Mouse (Mus musculus) limb, embryonic 11.5 days (tissue): ENCODE results near the gene 4933406M09Rik. TPM values are rescaled to one million over a fixed set of nuclear protein-coding genes. Genes with fewer than 3 reads are reported as not detected.
A peak's percentile ranks its signal among the peaks of the same experiment; 100 is the strongest.

Experiments used
- ATAC-seq: fragments of 200-750 bp; cut with Nextera tagmentation; 2 replicates; pipeline ENCODE4 v1.8.0; 2017; ENCODE audit warnings: low read depth; ENCODE audit not compliant: insufficient number of reproducible peaks, low FRiP score, low TSS enrichment
- DNase-seq: peaks from one replicate; pipeline ENCODE4 v3.0.0-alpha.2; 2015; ENCODE audit warnings: low spot score
- H3K27ac ChIP-seq: fragments of 300-500 bp; sonication (generic); replicated peaks from 2 replicates; pipeline ENCODE4 v1.5.1; 2014; ENCODE audit warnings: low read depth, mild to moderate bottlenecking, low read length
- H3K27me3 ChIP-seq: fragments of 300-500 bp; sonication (generic); 2 replicates; pipeline ENCODE4 v1.6.1; 2014; ENCODE audit warnings: mild to moderate bottlenecking, low read length, mixed read lengths; ENCODE audit not compliant: control insufficient read depth, insufficient read depth
- H3K36me3 ChIP-seq: fragments of 300-500 bp; sonication (generic); 2 replicates; pipeline ENCODE4 v1.6.1; 2014; ENCODE audit warnings: mild to moderate bottlenecking, low read length, moderate library complexity, mixed read lengths; ENCODE audit not compliant: control insufficient read depth, insufficient read depth
- H3K4me1 ChIP-seq: fragments of 300-500 bp; sonication (generic); 2 replicates; pipeline ENCODE4 v1.6.1; 2014; ENCODE audit warnings: low read length, mixed read lengths; ENCODE audit not compliant: control insufficient read depth, insufficient read depth
- H3K4me2 ChIP-seq: fragments of 300-500 bp; sonication (generic); 2 replicates; pipeline ENCODE4 v1.6.1; 2014; ENCODE audit warnings: low read depth, mild to moderate bottlenecking, moderate library complexity; ENCODE audit not compliant: severe bottlenecking
- H3K4me3 ChIP-seq: fragments of 300-500 bp; sonication (generic); 2 replicates; pipeline ENCODE4 v1.5.1; 2014; ENCODE audit warnings: low read depth, low read length
- H3K9ac ChIP-seq: fragments of 300-500 bp; sonication (generic); 2 replicates; pipeline ENCODE4 v1.6.1; 2014; ENCODE audit warnings: mild to moderate bottlenecking, low read length
- H3K9me3 ChIP-seq: fragments of 300-500 bp; sonication (generic); 2 replicates; pipeline ENCODE4 v1.6.1; 2016; ENCODE audit warnings: low read length; ENCODE audit not compliant: control insufficient read depth
- WGBS: fragments of 180-500 bp; shearing (Covaris S2); extraction: QIAGEN DNeasy Blood & Tissue Kit; methylation state at CpG from one replicate; pipeline ENCODE4 v1.1.7; 2014; 5-methylcytosine and 5-hydroxymethylcytosine counted together
- polyA plus RNA-seq: library from polyadenylated mRNA; unstranded; fragments of >200 nt; fragmentation: Nextera tagmentation; extraction: Ambion mirVana; gene quantifications from 2 replicates; pipeline ENCODE4 v1.2.1, GENCODE M21; 2014

Gene 4933406M09Rik
- polyA plus RNA-seq, 1 experiment from 2014 or later: not detected

DNA sequence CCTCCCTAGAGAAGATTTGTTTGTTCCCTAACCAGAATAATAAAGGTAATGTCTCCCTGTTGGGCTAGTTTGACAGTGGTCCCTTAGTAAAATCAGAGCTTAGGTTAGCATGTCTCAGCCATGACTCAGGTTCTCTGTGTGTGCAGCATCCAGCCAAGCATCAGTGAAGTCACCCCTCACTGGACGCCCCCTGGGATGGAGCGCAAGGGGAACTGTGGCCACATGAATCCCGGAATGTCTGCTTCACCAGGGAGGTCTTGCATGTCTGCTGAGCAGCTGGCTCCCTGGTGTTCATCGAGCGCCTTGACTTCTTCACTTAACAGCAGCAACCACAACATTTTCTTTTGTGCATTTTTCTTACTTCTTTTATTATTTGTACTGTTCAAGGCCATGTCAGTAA is 8.1 kb downstream of the 4933406M09Rik start:
- Histone ChIP-seq H3K9me3 (no peaks in the 10 kb centered on the region), H3K4me3 (no peak overlapping the region), H3K36me3 (no peaks in the 10 kb centered on the region), H3K27me3 (no peaks in the 10 kb centered on the region), H3K9ac (no peak overlapping the region), H3K4me2 (no peak overlapping the region), H3K4me1 (no peaks in the 10 kb centered on the region), H3K27ac (no peak overlapping the region)
- no peak for DNase-seq
- no peak for ATAC-seq
- 64% methylated on average over 5 of the region's 5 CpGs for WGBS

DNA sequence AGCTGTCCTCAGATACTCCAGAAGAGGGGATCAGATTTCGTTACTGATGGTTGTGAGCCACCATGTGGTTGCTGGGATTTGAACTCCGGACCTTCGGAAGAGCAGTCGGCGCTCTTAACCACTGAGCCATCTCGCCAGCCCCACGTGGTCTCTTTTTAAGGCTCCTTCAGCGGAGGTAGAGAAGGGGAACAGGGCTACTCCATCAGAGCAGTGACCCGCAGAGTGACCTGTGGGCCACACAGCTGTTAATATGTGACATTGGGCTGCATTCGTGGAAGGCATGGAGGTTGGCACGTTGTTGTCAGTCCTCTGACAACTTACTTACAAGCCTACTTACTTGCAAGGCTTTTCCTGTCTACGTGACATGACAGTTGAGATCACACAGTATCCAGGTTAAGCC is 12.5 kb downstream of the 4933406M09Rik start:
- no peak overlapping the region for H3K9ac ChIP-seq
- no peak overlapping the region for H3K4me2 ChIP-seq
- H3K4me1 ChIP-seq: no peaks in the 10 kb centered on the region
- DNase-seq: no peak
- no peaks in the 10 kb centered on the region for H3K27me3 ChIP-seq
- H3K27ac ChIP-seq: no peak overlapping the region
- WGBS: 93% methylated on average over 12 of the region's 12 CpGs
- no peaks in the 10 kb centered on the region for H3K36me3 ChIP-seq
- no peak overlapping the region for H3K4me3 ChIP-seq
- H3K9me3 ChIP-seq: no peaks in the 10 kb centered on the region
- no peak for ATAC-seq

GRCm38 (mm10) chr1:134399735-134400134 is 14.0 kb downstream of the 4933406M09Rik start:
- Histone ChIP-seq H3K27me3 (no peaks in the 10 kb centered on the region), H3K9ac (no peak overlapping the region), H3K9me3 (no peaks in the 10 kb centered on the region), H3K4me3 (no peak overlapping the region), H3K4me1 (no peaks in the 10 kb centered on the region), H3K36me3 (no peaks in the 10 kb centered on the region), H3K4me2 (no peak overlapping the region), H3K27ac (no peak overlapping the region)
- ATAC-seq (no peak), DNase-seq (no peak)
- WGBS: 73% methylated on average over 5 of the region's 5 CpGs

DNA sequence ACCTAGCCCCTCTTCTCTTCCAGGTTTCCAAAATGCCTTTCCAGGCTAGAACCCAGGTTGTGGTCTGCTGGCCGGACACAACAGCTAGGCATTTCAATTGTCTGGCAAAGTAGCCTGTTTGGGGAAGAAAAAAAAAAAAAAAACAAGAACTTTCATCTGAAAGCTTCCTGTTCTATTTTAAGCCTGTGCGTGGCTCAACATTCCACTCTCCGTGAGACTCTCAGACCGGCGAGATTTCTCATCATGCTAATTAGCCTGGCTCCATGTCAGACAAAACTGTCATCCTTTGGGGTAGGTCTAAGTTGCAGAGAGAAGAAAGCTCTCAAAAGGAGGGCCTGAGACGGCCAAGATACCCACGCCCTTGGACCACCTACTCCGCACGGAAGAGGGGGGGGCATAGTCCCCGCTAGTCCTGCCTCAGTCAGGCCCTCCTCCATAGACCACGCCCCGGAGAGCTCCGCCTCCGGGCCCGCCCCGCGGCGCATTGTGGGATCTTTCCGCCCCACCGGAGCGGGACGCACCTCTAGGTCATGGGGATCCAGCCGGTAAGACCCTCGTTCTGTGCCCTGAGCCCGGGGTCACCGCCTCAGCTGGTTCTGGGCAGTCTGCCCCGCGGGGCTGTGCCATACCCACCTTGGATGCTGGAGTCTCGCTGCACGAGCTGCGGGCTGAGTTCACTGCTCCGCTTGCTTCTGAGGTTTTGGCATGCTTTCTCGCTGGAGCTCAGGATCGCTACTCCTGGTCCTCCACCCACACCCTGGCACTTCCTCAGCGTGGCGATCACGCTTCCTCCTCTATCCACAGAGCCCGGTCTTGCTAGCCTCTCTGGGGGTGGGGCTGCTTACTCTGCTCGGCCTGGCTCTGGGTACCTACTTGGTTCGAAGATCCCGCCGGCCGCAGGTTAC is 20.0 kb downstream of the 4933406M09Rik start, which contains the start of gene Cyb5r1:
TSS of gene Cyb5r1 (plus strand) at position 51 of the 905 bp plus-strand sequence.
- H3K4me2 ChIP-seq: peak within 1 kb of the TSS; percentile 84
- H3K27me3 ChIP-seq: no peaks in the 10 kb centered on the region
- H3K9me3 ChIP-seq: no peaks in the 10 kb centered on the region
- DNase-seq (peak; percentile 91), ATAC-seq (peak; percentile 97)
- peak within 1 kb of the TSS; percentile 81 for H3K4me3 ChIP-seq
- H3K4me1 ChIP-seq: 0 out of 2 replicates have a peak, but pooled peaks cover 7% of the 10 kb centered on the region
- 0 out of 2 replicates have a peak within 1 kb of the TSS, but pooled peaks have one; percentile 51 for H3K27ac ChIP-seq
- H3K36me3 ChIP-seq: peaks cover 4% of the 10 kb centered on the region; the same call in 1 of the 2 replicates
- H3K9ac ChIP-seq: peak within 1 kb of the TSS; percentile 78
- WGBS: under 1% methylated on average over 43 of the region's 43 CpGs

DNA sequence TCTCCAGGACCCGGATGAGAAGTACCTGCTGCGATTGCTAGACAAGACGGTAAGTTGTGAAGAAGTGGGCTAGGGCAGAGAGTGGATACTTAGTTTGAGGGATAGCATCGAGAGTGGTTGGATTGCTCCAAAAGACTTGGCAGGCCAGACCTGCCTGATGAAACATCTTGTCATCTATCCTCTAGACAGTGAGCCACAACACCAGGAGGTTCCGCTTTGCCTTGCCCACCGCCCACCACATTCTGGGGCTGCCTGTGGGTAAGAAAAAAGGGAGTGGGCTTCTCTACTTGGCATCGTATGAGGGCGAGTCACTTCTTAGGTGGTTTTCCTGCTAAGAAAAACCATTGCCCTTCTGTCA is 20.7 kb downstream of the 4933406M09Rik start:
- ATAC-seq: peak; percentile 18; the same call in 1 of the 2 replicates
- no peak overlapping the region for H3K27ac ChIP-seq

DNA sequence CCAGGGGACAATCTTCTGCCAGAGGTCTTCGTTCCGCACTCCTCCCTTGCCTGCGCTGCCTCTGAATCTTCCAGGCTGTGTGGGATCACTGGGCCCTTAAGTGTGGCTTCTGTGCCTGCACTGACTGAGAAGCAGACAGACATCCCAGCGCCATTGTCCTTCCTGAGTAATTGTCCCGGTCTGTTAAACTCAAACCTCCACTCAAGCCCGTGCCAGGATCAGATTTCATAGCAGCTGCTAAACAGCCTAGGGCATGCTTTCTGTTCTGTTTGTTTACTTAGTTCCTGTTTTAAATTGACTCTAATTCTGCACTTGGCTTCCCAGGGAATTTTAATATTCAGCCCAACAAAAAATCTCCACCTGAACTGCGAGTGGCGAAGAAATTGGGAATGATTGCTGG is 22.3 kb downstream of the 4933406M09Rik start:
- Histone ChIP-seq H3K4me2 (no peak overlapping the region), H3K9me3 (no peaks in the 10 kb centered on the region), H3K4me1 (0 out of 2 replicates have a peak, but pooled peaks cover 7% of the 10 kb centered on the region), H3K27me3 (no peaks in the 10 kb centered on the region), H3K36me3 (peaks cover 6% of the 10 kb centered on the region; the same call in 1 of the 2 replicates), H3K27ac (no peak overlapping the region), H3K4me3 (no peak overlapping the region), H3K9ac (no peak overlapping the region)
- no peak for DNase-seq
- 74% methylated on average over 8 of the region's 8 CpGs for WGBS
- ATAC-seq: no peak

More for the DNA sequence above, 20.7 kb downstream of the 4933406M09Rik start:
- 36% methylated on average over 8 of the region's 8 CpGs for WGBS
- no peaks in the 10 kb centered on the region for H3K27me3 ChIP-seq
- peaks cover 4% of the 10 kb centered on the region; the same call in 1 of the 2 replicates for H3K36me3 ChIP-seq
- peak overlapping the region; percentile 78 for H3K9ac ChIP-seq
- no peak for DNase-seq
- H3K4me2 ChIP-seq: peak overlapping the region; percentile 84
- H3K4me3 ChIP-seq: peak overlapping the region; percentile 81
- H3K9me3 ChIP-seq: no peaks in the 10 kb centered on the region
- 0 out of 2 replicates have a peak, but pooled peaks cover 7% of the 10 kb centered on the region for H3K4me1 ChIP-seq

DNA sequence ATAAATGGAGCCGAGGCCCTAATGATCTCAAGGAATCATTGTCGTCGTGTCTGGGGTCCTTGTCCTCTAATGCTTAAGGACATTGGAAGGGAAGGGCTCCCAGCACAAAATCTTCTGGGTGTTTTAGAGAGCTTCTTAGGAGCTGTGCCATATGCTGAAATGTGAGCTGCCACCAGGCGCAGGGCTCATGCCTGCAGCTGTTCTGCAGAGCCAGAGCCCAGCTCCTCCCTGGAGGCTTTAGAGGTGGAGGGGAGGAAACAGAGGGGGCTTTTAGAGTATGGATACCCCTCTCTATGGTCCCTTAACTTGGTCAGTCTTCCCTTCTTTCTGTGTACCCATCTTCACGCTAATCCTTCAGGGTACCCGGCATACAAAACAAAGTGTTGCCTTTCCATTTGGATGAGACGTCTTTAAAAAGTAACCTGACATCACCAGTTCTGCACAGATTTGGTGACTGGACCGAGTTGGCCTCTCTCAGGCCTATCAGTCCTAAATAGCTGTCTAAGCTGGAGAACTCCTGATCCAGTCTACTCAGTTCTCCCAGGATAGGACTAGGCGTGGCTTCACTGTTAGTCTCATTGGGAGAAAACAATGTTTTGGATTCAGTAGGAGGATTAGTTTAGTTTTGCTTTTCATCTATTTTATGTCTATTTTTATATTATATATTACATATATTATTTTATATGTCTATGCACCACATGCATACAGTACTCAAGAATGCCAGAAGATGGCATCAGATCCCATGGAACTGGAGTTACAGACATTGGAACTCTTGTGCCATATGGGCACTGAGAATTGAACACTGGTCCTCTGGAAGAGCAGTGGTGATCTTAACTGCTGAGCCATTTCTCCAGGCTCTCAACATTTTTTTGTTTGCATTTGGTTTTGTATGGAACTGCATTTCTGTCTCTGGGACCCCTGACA is 26.2 kb downstream of the 4933406M09Rik start:
- Histone ChIP-seq H3K4me3 (no peak overlapping the region), H3K27ac (no peak overlapping the region), H3K4me1 (peaks cover 9% of the 10 kb centered on the region; the same call in 1 of the 2 replicates), H3K9ac (no peak overlapping the region), H3K9me3 (no peaks in the 10 kb centered on the region), H3K27me3 (no peaks in the 10 kb centered on the region), H3K36me3 (peaks cover 6% of the 10 kb centered on the region; the same call in 1 of the 2 replicates), H3K4me2 (no peak overlapping the region)
- WGBS: 88% methylated on average over 9 of the region's 9 CpGs
- DNase-seq: no peak
- no peak for ATAC-seq

DNA sequence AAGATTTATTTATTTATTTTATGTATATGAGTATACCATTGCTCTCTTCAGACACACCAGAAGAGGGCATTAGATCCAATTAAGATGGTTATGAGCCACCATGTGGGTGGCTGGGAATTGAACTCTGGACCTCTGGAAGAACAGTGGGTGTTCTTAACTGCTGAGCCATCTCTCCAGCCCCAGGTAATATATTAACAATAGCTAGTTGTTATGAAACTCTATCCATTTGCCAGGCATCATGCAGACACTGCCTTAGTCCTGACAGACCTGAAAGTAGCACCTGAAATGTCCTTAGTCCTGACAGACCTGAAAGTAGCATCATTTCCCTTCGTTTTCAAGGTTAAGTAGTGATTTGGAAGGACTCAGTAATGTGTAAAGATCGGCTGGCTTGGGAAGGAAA is 28.3 kb downstream of the 4933406M09Rik start:
- peaks cover 6% of the 10 kb centered on the region; the same call in 1 of the 2 replicates for H3K36me3 ChIP-seq
- H3K9me3 ChIP-seq: no peaks in the 10 kb centered on the region
- H3K27ac ChIP-seq: no peak overlapping the region
- H3K27me3 ChIP-seq: no peaks in the 10 kb centered on the region
- H3K4me3 ChIP-seq: no peak overlapping the region
- ATAC-seq (no peak), DNase-seq (no peak)
- no peak overlapping the region for H3K9ac ChIP-seq
- WGBS: 46% methylated on average over 2 of the region's 2 CpGs
- H3K4me1 ChIP-seq: peaks cover 9% of the 10 kb centered on the region
- H3K4me2 ChIP-seq: no peak overlapping the region
